Mouse (Mus musculus) liver, postnatal 0 days (tissue): Measurements from ENCODE around the gene Shroom3. TPM values are rescaled to one million over a fixed set of nuclear protein-coding genes. Genes with fewer than 3 reads are reported as not detected.
A peak's percentile ranks its signal among the peaks of the same experiment; 100 is the strongest.
"Not testable (repeated sequence)": the region's sequence is repeated elsewhere in the genome, so short reads cannot be mapped to it uniquely, and the experiment has no call there.

Experiments used
- ATAC-seq: fragments of 200-750 bp; cut with Nextera tagmentation; 2 replicates; pipeline ENCODE4 v1.8.0; 2017; ENCODE audit warnings: mild to moderate bottlenecking, moderate library complexity
- DNase-seq: peaks from one replicate; pipeline ENCODE4 v3.0.0-alpha.2; 2016
- H3K27ac ChIP-seq: fragments of 300-500 bp; sonication (generic); 2 replicates; pipeline ENCODE4 v1.5.1; 2014; ENCODE audit warnings: antibody characterized with exemption, moderate library complexity, mild to moderate bottlenecking, low read depth
- H3K27me3 ChIP-seq: fragments of 300-500 bp; sonication (generic); 2 replicates; pipeline ENCODE4 v1.6.1; 2014; ENCODE audit warnings: low read length, control low read depth, mixed read lengths; ENCODE audit not compliant: insufficient read depth
- H3K36me3 ChIP-seq: fragments of 300-500 bp; sonication (generic); replicated peaks from 2 replicates; pipeline ENCODE4 v1.6.1; 2014; ENCODE audit warnings: mild to moderate bottlenecking, control low read depth, low read length, moderate library complexity, mixed read lengths; ENCODE audit not compliant: insufficient read depth
- H3K4me1 ChIP-seq: fragments of 300-500 bp; sonication (generic); 2 replicates; pipeline ENCODE4 v1.6.1; 2014; ENCODE audit warnings: antibody characterized with exemption, mild to moderate bottlenecking, control low read depth; ENCODE audit not compliant: insufficient read depth
- H3K4me2 ChIP-seq: fragments of 300-500 bp; sonication (generic); 2 replicates; pipeline ENCODE4 v1.6.1; 2014; ENCODE audit warnings: low read depth, mild to moderate bottlenecking, low read length, moderate library complexity, mixed read lengths
- H3K4me3 ChIP-seq: fragments of 300-500 bp; sonication (generic); 2 replicates; pipeline ENCODE4 v1.5.1; 2014; ENCODE audit warnings: low read depth, low read length
- H3K9ac ChIP-seq: fragments of 300-500 bp; sonication (generic); replicated peaks from 2 replicates; pipeline ENCODE4 v1.6.1; 2014; ENCODE audit warnings: mild to moderate bottlenecking, moderate library complexity
- H3K9me3 ChIP-seq: fragments of 300-500 bp; sonication (generic); 2 replicates; pipeline ENCODE4 v1.6.1; 2016; ENCODE audit warnings: mild to moderate bottlenecking, control low read depth, low read length, mixed read lengths
- CTCF ChIP-seq: sonication (generic); IDR thresholded peaks from 2 replicates; pipeline ENCODE4 v1.5.1; 2016; ENCODE audit warnings: antibody characterized with exemption, low read depth
- EP300 ChIP-seq: IDR thresholded peaks from 2 replicates; pipeline ENCODE4 v1.6.1; 2016; ENCODE audit warnings: antibody characterized with exemption, low read depth, mild to moderate bottlenecking
- WGBS: fragments of 180-500 bp; shearing (Covaris S2); extraction: QIAGEN DNeasy Blood & Tissue Kit; methylation state at CpG from one replicate; pipeline ENCODE4 v1.1.7; 2014; ENCODE audit not compliant: insufficient replicate concordance; 5-methylcytosine and 5-hydroxymethylcytosine counted together
- polyA plus RNA-seq: library from polyadenylated mRNA; unstranded; fragments of >200 nt; fragmentation: Nextera tagmentation; extraction: Ambion mirVana; gene quantifications from 2 replicates; pipeline ENCODE4 v1.2.1, GENCODE M21; 2015

Gene Shroom3
- polyA plus RNA-seq, 1 experiment from 2014 or later: 0.96 TPM

DNA sequence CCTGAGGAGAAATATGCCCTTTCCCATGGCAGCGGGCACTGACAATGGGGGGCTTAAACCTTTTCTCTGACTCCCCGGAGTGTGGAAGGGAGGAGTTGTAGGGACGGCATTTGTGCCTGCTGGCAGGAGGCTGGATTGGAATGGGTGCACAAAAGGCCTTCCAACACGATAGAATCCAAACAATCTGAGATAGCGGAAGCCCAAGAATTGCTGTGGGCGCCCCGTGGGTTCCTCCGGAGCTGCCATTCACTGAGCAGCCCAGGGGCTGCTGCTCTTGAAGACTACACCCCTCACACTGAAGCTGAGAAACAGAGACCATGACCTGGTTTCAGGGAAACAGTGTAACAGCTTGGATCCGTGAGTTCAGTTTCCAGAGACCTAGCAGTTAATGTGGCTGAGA is 235.6 kb downstream of the Shroom3 start:
- TF ChIP-seq CTCF: no peak
- TF ChIP-seq EP300: no peak
- ATAC-seq (no peak), DNase-seq (no peak)
- Histone ChIP-seq H3K36me3 (no peaks in the 10 kb centered on the region), H3K27me3 (no peaks in the 10 kb centered on the region), H3K9ac (no peak overlapping the region), H3K4me2 (no peak overlapping the region), H3K27ac (no peak overlapping the region), H3K4me1 (no peaks in the 10 kb centered on the region), H3K4me3 (no peak overlapping the region), H3K9me3 (no peaks in the 10 kb centered on the region)
- WGBS: 71% methylated on average over 9 of the region's 9 CpGs

GRCm38 (mm10) chr5:92919390-92919789 is 236.2 kb downstream of the Shroom3 start:
- ATAC-seq: no peak
- no peaks in the 10 kb centered on the region for H3K27me3 ChIP-seq
- H3K4me2 ChIP-seq: no peak overlapping the region
- H3K4me1 ChIP-seq: no peaks in the 10 kb centered on the region
- H3K9me3 ChIP-seq: no peaks in the 10 kb centered on the region
- TF ChIP-seq CTCF (no peak), EP300 (no peak)
- 78% methylated on average over 14 of the region's 14 CpGs for WGBS
- H3K27ac ChIP-seq: no peak overlapping the region
- no peak for DNase-seq
- H3K9ac ChIP-seq: no peak overlapping the region
- H3K36me3 ChIP-seq: no peaks in the 10 kb centered on the region
- H3K4me3 ChIP-seq: no peak overlapping the region

GRCm38 (mm10) chr5:92920984-92921383 is 237.7 kb downstream of the Shroom3 start:
- no peak for TF ChIP-seq EP300
- TF ChIP-seq CTCF: no peak
- 78% methylated on average over 8 of the region's 8 CpGs for WGBS
- Histone ChIP-seq H3K9me3 (no peaks in the 10 kb centered on the region), H3K36me3 (no peaks in the 10 kb centered on the region), H3K27ac (no peak overlapping the region), H3K9ac (no peak overlapping the region), H3K4me2 (no peak overlapping the region), H3K27me3 (no peaks in the 10 kb centered on the region), H3K4me1 (peaks cover 8% of the 10 kb centered on the region), H3K4me3 (no peak overlapping the region)
- DNase-seq (no peak), ATAC-seq (no peak)

DNA sequence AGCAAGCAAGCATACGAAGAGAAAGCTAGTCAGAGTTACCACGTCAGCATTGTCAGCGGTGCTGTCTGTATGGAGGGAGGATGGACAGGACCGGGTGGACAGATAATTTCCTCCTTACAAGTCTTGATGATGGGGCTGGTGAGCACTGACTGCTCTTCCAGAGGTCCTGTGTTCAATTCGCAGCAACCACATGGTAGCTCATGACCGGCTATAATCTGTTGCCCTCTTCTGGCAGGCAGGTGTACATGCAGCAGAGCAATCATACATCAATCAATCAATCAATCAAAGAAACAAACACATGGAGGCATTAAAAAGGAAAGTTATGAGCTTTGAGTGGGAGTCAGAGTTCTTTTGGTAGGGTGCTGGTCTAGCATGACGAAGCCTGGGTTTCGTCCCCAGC is 238.5 kb downstream of the Shroom3 start:
- TF ChIP-seq EP300: no peak
- peak; percentile 66 for TF ChIP-seq CTCF
- no peaks in the 10 kb centered on the region for H3K9me3 ChIP-seq
- no peak overlapping the region for H3K9ac ChIP-seq
- no peak for DNase-seq
- H3K4me1 ChIP-seq: peaks cover 8% of the 10 kb centered on the region
- no peaks in the 10 kb centered on the region for H3K36me3 ChIP-seq
- H3K4me2 ChIP-seq: no peak overlapping the region
- ATAC-seq: no peak
- H3K27me3 ChIP-seq: no peaks in the 10 kb centered on the region
- no peak overlapping the region for H3K4me3 ChIP-seq
- WGBS: 73% methylated on average over 8 of the region's 8 CpGs
- H3K27ac ChIP-seq: no peak overlapping the region

DNA sequence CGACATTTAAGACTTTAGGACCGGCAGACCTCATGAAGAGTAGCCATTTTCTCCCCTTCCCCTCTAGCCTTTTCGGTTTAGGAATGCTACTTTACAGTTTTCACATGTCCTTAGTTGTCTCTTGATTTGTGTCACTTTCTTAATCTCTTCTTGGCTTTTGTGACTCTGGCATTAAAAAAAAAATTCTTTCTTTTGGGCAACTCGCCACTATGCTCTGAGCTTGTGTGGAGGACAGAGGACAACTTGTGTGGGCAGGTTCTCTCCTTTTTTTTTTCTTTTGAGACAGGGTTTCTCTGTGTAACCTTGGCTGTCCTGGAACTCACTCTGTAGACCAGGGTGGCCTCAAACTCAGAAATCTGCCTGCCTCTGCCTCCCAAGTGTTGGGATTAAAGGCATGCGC is 239.7 kb downstream of the Shroom3 start:
- not testable (repeated sequence) for DNase-seq, ATAC-seq, H3K4me3 ChIP-seq, H3K4me2 ChIP-seq, H3K27me3 ChIP-seq, H3K27ac ChIP-seq, H3K9me3 ChIP-seq, H3K36me3 ChIP-seq, H3K9ac ChIP-seq
- peaks cover 15% of the 10 kb centered on the region for H3K4me1 ChIP-seq
- 90% methylated on average over 5 of the region's 5 CpGs for WGBS

DNA sequence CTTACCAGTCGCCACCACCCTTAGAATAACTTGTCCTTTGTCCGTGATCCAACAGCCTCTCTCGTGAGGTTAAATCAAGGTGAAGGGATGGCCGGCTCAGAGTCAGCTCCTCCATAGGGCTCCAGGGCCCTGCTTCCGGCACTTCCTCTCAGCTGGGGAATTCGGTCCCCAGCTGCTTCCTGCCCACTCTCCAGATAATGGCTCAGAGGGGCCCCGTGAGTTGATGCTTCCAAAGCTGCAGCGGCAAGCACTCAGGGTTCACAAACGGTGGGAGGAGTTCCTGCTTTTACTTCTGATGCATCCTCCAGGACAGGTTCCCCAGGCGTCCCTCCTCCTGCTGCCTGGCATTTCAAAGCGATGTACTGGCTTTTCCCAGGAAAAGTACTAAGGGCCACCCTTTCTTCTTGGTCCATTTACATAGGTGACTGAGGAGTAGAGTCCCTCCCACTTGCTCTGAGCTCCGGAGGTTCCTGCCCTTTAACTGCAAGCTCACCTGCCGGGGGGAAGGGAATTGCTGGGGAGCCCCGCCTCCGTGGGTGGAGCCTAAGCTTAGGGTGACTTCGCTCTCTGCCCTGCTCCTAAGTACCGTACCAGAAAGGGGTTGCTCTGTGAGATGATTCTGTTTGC is 241.7 kb downstream of the Shroom3 start:
- Histone ChIP-seq H3K36me3 (no peaks in the 10 kb centered on the region), H3K27ac (no peak overlapping the region), H3K9me3 (no peaks in the 10 kb centered on the region), H3K4me2 (peak overlapping the region; percentile 22; the same call in 1 of the 2 replicates), H3K4me1 (peaks cover 17% of the 10 kb centered on the region), H3K4me3 (no peak overlapping the region), H3K9ac (no peak overlapping the region), H3K27me3 (no peaks in the 10 kb centered on the region)
- WGBS: 7% methylated on average over 17 of the region's 17 CpGs
- TF ChIP-seq CTCF (no peak), EP300 (peak; percentile 47; the same call in 1 of the 2 replicates)
- ATAC-seq (peak; percentile 86), DNase-seq (peak; percentile 76)
